8 mouse cellular contexts compared by ENCODE assay signal in genomic region chr2:151842648-151843226, GRCm38 (mm10). TPM values are rescaled to one million over a fixed set of nuclear protein-coding genes. Genes with fewer than 3 reads are reported as not detected.
A peak's percentile ranks its signal among the peaks of the same experiment; 100 is the strongest.
DNase-seq lines count a peak whose midpoint lies in the region; ATAC-seq and TF ChIP-seq lines count a peak whose summit lies in the region.

Rspo4 (plus strand) TSS chr2:151842927.

- no peaks in the 10 kb centered on the region for H3K9me3 ChIP-seq in heart, postnatal 0 days (replicated peaks; ENCODE audit: control insufficient read depth, low read length)
- no peaks in the 10 kb centered on the region for H3K9me3 ChIP-seq in embryonic facial prominence, embryonic 12.5 days
- H3K9me3 ChIP-seq in limb, embryonic 11.5 days (ENCODE audit: control insufficient read depth, low read length) = no peaks in the 10 kb centered on the region
- no peaks in the 10 kb centered on the region for H3K9me3 ChIP-seq in neural tube, embryonic 15.5 days (replicated peaks)

- under 1% methylated on average over 45 of the region's 50 CpGs for WGBS in heart, postnatal 0 days
- WGBS in embryonic facial prominence, embryonic 12.5 days = under 1% methylated on average over 37 of the region's 50 CpGs
- 2% methylated on average over 37 of the region's 50 CpGs for WGBS in limb, embryonic 11.5 days
- WGBS in neural tube, embryonic 15.5 days = 1% methylated on average over 40 of the region's 50 CpGs

- H3K9ac ChIP-seq in heart, postnatal 0 days (replicated peaks; ENCODE audit: low read depth, low read length) = no peak within 1 kb of the TSS
- H3K9ac ChIP-seq in embryonic facial prominence, embryonic 12.5 days = 0 out of 2 replicates have a peak within 1 kb of the TSS, but pooled peaks have one; percentile 38
- H3K9ac ChIP-seq in limb, embryonic 11.5 days (ENCODE audit: low read length) = peak within 1 kb of the TSS; percentile 49
- no peak within 1 kb of the TSS for H3K9ac ChIP-seq in neural tube, embryonic 15.5 days (replicated peaks)

- peak within 1 kb of the TSS; percentile 35 for H3K4me3 ChIP-seq in heart, postnatal 0 days (ENCODE audit: low read depth, low read length)
- peak within 1 kb of the TSS; percentile 41 for H3K4me3 ChIP-seq in embryonic facial prominence, embryonic 12.5 days
- peak within 1 kb of the TSS; percentile 39 for H3K4me3 ChIP-seq in limb, embryonic 11.5 days (ENCODE audit: low read depth, low read length)
- peak within 1 kb of the TSS; percentile 40 for H3K4me3 ChIP-seq in neural tube, embryonic 15.5 days (replicated peaks)

- TF ChIP-seq CTCF in heart, postnatal 0 days (IDR thresholded peaks at IDR 0.05; ENCODE audit: low read depth) = no peak

- no peaks in the 10 kb centered on the region for H3K36me3 ChIP-seq in heart, postnatal 0 days (replicated peaks; ENCODE audit: control insufficient read depth, insufficient read depth, low read length)
- no peaks in the 10 kb centered on the region for H3K36me3 ChIP-seq in embryonic facial prominence, embryonic 12.5 days
- H3K36me3 ChIP-seq in limb, embryonic 11.5 days (ENCODE audit: control insufficient read depth, insufficient read depth, low read length) = no peaks in the 10 kb centered on the region
- H3K36me3 ChIP-seq in neural tube, embryonic 15.5 days = no peaks in the 10 kb centered on the region

- no peak for ATAC-seq in heart, postnatal 0 days (ENCODE audit: insufficient read depth, low read depth)
- ATAC-seq in embryonic facial prominence, embryonic 12.5 days (ENCODE audit: insufficient number of reproducible peaks, insufficient read depth, low FRiP score, low TSS enrichment) = peak; percentile 54; the same call in 1 of the 2 replicates
- ATAC-seq in limb, embryonic 11.5 days (ENCODE audit: insufficient number of reproducible peaks, low FRiP score, low TSS enrichment, low read depth) = peak; percentile 60
- ATAC-seq in neural tube, embryonic 15.5 days (ENCODE audit: low FRiP score) = peak; percentile 63; the same call in 1 of the 2 replicates

- intact Hi-C loops in heart, postnatal 10 days (cut with DNase I) = no loop called here

- no peaks in the 10 kb centered on the region for H3K4me1 ChIP-seq in heart, postnatal 0 days (ENCODE audit: control insufficient read depth, insufficient read depth)
- H3K4me1 ChIP-seq in embryonic facial prominence, embryonic 12.5 days = peaks cover 14% of the 10 kb centered on the region
- peaks cover 6% of the 10 kb centered on the region for H3K4me1 ChIP-seq in limb, embryonic 11.5 days (ENCODE audit: control insufficient read depth, insufficient read depth, low read length)
- peaks cover 8% of the 10 kb centered on the region for H3K4me1 ChIP-seq in neural tube, embryonic 15.5 days

- DNase-seq in heart, postnatal 0 days (ENCODE audit: low spot score) = no peak
- DNase-seq in heart, postnatal 10 days = no peak
- peak; percentile 67 for DNase-seq in limb, embryonic 11.5 days (ENCODE audit: low spot score)
- no peak for DNase-seq in ovary, postnatal 14 days (ENCODE audit: low spot score)
- no peak for DNase-seq in right cerebral cortex, adult 18-20 months
- DNase-seq in right cerebral cortex, adult 2 months (ENCODE audit: low spot score in 2 of 2) = no peak

- H3K27me3 ChIP-seq in heart, postnatal 0 days (ENCODE audit: control insufficient read depth, insufficient read depth, low read length) = peaks cover 33% of the 10 kb centered on the region
- H3K27me3 ChIP-seq in embryonic facial prominence, embryonic 12.5 days = peaks cover 37% of the 10 kb centered on the region
- peaks cover 9% of the 10 kb centered on the region; the same call in 1 of the 2 replicates for H3K27me3 ChIP-seq in limb, embryonic 11.5 days (ENCODE audit: control insufficient read depth, insufficient read depth, low read length)
- H3K27me3 ChIP-seq in neural tube, embryonic 15.5 days (replicated peaks) = peaks cover 38% of the 10 kb centered on the region

- no peak within 1 kb of the TSS for H3K27ac ChIP-seq in heart, postnatal 0 days (ENCODE audit: low read depth)
- H3K27ac ChIP-seq in embryonic facial prominence, embryonic 12.5 days = no peak within 1 kb of the TSS
- H3K27ac ChIP-seq in limb, embryonic 11.5 days (replicated peaks; ENCODE audit: low read depth, low read length) = no peak within 1 kb of the TSS
- no peak within 1 kb of the TSS for H3K27ac ChIP-seq in neural tube, embryonic 15.5 days (replicated peaks)

- no peak for TF ChIP-seq EP300 in heart, postnatal 0 days (IDR thresholded peaks at IDR 0.05; ENCODE audit: low read depth)

- peak within 1 kb of the TSS; percentile 46 for H3K4me2 ChIP-seq in heart, postnatal 0 days (ENCODE audit: low read depth, low read length)
- peak within 1 kb of the TSS; percentile 80 for H3K4me2 ChIP-seq in embryonic facial prominence, embryonic 12.5 days (replicated peaks)
- peak within 1 kb of the TSS; percentile 83 for H3K4me2 ChIP-seq in limb, embryonic 11.5 days (ENCODE audit: low read depth, severe bottlenecking)
- peak within 1 kb of the TSS; percentile 64 for H3K4me2 ChIP-seq in neural tube, embryonic 15.5 days

RNA-seq across cellular contexts. Expression of gene Rspo4, which starts in this region (rescaled TPM):
- not detected in 2 replicates for total RNA-seq in heart, postnatal 0 days (2014; rRNA removed; ENCODE audit: low replicate concordance)
- polyA plus RNA-seq in heart, postnatal 0 days (2015; fragmentation: Nextera tagmentation; extraction: Ambion mirVana) = not detected in 2 replicates
- total RNA-seq in heart, postnatal 10 days (2021) = not detected
- 0.24 and 0.47 TPM in 2 replicates for polyA plus RNA-seq in embryonic facial prominence, embryonic 12.5 days (2016; fragmentation: Nextera tagmentation; extraction: Ambion mirVana)
- polyA plus RNA-seq in limb, embryonic 11.5 days (2014; fragmentation: Nextera tagmentation; extraction: Ambion mirVana) = 5.2 and 5.8 TPM in 2 replicates
- polyA plus RNA-seq in neural tube, embryonic 15.5 days (2015; fragmentation: Nextera tagmentation; extraction: Ambion mirVana) = 0.42 and 0.43 TPM in 2 replicates

Comparison
In these comparisons a context has a peak if more than half of its experiments do, and no peak if none do; other contexts are left out.
1. Peak in ATAC-seq, H3K4me3 ChIP-seq, H3K9ac ChIP-seq and H3K4me2 ChIP-seq in embryonic facial prominence, embryonic 12.5 days; RNA of the gene not detected or under 1 TPM.
2. Peak in ATAC-seq, H3K4me3 ChIP-seq and H3K4me2 ChIP-seq in neural tube, embryonic 15.5 days; RNA of the gene not detected or under 1 TPM.